Mouse (Mus musculus) cerebellum, adult 2 months (tissue): Measurements from ENCODE around the gene Nrg3. TPM values are rescaled to one million over a fixed set of nuclear protein-coding genes. Genes with fewer than 3 reads are reported as not detected.

Experiments
- DNase-seq, 2 experiments: peaks; one replicate each; pipeline ENCODE4 v3.0.0; 2021
- H3K27ac ChIP-seq: fragments of 200-500 bp; 2 replicates; pipeline ENCODE4 v1.5.1; 2012; ENCODE audit warnings: low read length, control low read depth, inconsistent platforms; ENCODE audit not compliant: insufficient read depth
- H3K27me3 ChIP-seq: fragments of 200-500 bp; 2 replicates; pipeline ENCODE4 v1.6.1; 2012; ENCODE audit warnings: inconsistent platforms, mild to moderate bottlenecking, low read length, moderate library complexity; ENCODE audit not compliant: control insufficient read depth, insufficient read depth
- H3K4me1 ChIP-seq: fragments of 200-500 bp; 2 replicates; pipeline ENCODE4 v1.6.1; 2011; ENCODE audit warnings: low read length; ENCODE audit not compliant: control insufficient read depth, insufficient read depth
- H3K4me3 ChIP-seq: fragments of 200-500 bp; replicated peaks from 2 replicates; pipeline ENCODE3; 2011; ENCODE audit warnings: mild to moderate bottlenecking, low read depth, low read length, control low read depth; ENCODE audit not compliant: insufficient read depth
- CTCF ChIP-seq: fragments of 200-500 bp; IDR thresholded peaks from 2 replicates; pipeline ENCODE4 v1.5.1; 2011; ENCODE audit warnings: low read depth, mild to moderate bottlenecking, control low read depth, low read length, moderate library complexity, borderline replicate concordance; ENCODE audit not compliant: insufficient read depth
- POLR2A ChIP-seq: fragments of 200-500 bp; IDR thresholded peaks from 2 replicates; pipeline ENCODE4 v1.6.1; 2011; ENCODE audit warnings: low read length, control low read depth, borderline replicate concordance; ENCODE audit not compliant: insufficient read depth
- WGBS: fragments of 180-500 bp; shearing (Covaris S2); methylation state at CpG from one replicate; pipeline ENCODE4 v1.1.7; 2018; 5-methylcytosine and 5-hydroxymethylcytosine counted together
- polyA plus RNA-seq: library from polyadenylated mRNA; depleted of rRNA; stranded (reverse); fragments of >200 nt; gene quantifications from 2 replicates; pipeline ENCODE4 v1.2.3, GENCODE M21; 2012

The Nrg3 gene
- polyA plus RNA-seq, 1 experiment: 14.6 TPM

DNA sequence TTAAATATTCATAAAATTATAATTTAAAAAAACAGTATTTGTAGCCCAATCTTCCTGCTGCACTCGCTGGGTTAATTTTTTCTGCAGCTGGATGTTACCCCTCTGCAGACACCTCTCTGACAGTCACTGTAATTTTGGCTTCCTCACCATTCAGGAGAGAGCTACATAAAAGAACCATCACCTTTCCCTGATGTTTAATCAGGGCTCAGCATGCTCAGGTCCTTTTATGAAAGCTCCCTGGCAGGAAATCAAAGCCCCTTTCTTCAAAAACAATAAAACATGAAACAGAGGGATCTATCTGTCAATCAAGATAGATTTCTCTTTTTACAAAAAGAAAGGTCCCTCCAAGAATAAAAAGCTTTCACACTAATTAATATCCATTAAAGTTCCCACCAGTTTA lies 51.0 kb downstream of the Nrg3 start:
- Histone ChIP-seq H3K4me1 (no peaks in the 10 kb centered on the region), H3K27me3 (no peaks in the 10 kb centered on the region), H3K4me3 (no peak overlapping the region), H3K27ac (no peak overlapping the region)
- no peak for DNase-seq
- WGBS: 40% methylated on average over 1 of the region's 1 CpGs
- TF ChIP-seq CTCF (no peak), POLR2A (no peak)

GRCm38 (mm10) chr14:39413270-39413669 lies 59.6 kb downstream of the Nrg3 start:
- TF ChIP-seq CTCF (no peak), POLR2A (no peak)
- Histone ChIP-seq H3K27me3 (no peaks in the 10 kb centered on the region), H3K27ac (no peak overlapping the region), H3K4me3 (no peak overlapping the region), H3K4me1 (no peaks in the 10 kb centered on the region)
- DNase-seq: no peak
- 33% methylated on average over 9 of the region's 9 CpGs for WGBS

- Histone ChIP-seq H3K27ac (no peak overlapping the region), H3K27me3 (no peaks in the 10 kb centered on the region), H3K4me1 (no peaks in the 10 kb centered on the region), H3K4me3 (no peak overlapping the region)
- DNase-seq: no peak
- TF ChIP-seq POLR2A (no peak), CTCF (no peak)
Observed at GRCm38 (mm10) chr14:39386845-39387244, 86.0 kb downstream of the Nrg3 start.

DNA sequence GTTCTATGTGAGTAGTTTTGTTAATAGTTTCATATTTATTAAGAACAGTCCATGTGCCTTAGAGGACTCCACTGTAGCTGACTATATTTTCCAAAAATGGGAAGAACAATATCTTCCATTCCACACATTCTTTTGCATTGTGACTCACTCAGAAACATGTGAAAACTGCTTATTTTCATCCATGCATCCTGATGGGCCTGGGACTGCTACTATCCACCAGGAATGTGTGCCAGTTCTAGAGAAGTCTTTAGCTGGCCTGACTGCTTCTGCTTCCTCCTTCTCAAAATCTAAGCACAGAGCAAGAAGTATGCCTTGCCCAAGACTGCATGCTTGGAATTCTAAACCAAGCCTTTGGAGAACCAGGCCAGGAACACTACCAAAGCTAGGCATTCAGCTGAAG lies 91.6 kb downstream of the Nrg3 start:
- H3K27ac ChIP-seq: no peak overlapping the region
- TF ChIP-seq CTCF (no peak), POLR2A (no peak)
- H3K27me3 ChIP-seq: no peaks in the 10 kb centered on the region
- DNase-seq: no peak
- H3K4me1 ChIP-seq: no peaks in the 10 kb centered on the region
- H3K4me3 ChIP-seq: no peak overlapping the region

- 94% methylated on average over 1 of the region's 1 CpGs for WGBS
- Histone ChIP-seq H3K27ac (no peak overlapping the region), H3K4me1 (no peaks in the 10 kb centered on the region), H3K4me3 (no peak overlapping the region), H3K27me3 (no peaks in the 10 kb centered on the region)
- TF ChIP-seq CTCF (no peak), POLR2A (no peak)
- no peak for DNase-seq
Observed at GRCm38 (mm10) chr14:39373220-39373619, 99.7 kb downstream of the Nrg3 start.

DNA sequence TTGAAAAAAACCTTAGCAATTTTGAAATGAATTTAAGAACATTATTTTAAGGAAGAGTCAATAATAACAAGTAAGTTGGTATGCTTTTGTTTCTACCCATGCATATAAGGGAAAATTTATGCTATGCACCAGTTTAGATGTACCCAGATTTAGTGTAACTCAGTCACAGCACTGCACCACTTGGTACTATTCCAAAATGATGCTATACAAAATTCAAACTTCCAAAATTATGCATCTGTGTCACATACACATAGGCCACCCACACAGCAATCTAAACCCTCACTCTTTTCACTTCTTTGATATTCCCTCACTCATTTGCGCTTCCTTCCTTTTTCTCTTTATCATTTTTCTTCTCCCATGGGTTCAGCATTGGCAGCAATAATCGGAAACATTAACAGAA lies 116.6 kb downstream of the Nrg3 start:
- Histone ChIP-seq H3K27ac (no peak overlapping the region), H3K27me3 (no peaks in the 10 kb centered on the region), H3K4me1 (no peaks in the 10 kb centered on the region), H3K4me3 (no peak overlapping the region)
- TF ChIP-seq POLR2A: no peak
- no peak for TF ChIP-seq CTCF
- WGBS: 94% methylated on average over 2 of the region's 2 CpGs
- no peak for DNase-seq

DNA sequence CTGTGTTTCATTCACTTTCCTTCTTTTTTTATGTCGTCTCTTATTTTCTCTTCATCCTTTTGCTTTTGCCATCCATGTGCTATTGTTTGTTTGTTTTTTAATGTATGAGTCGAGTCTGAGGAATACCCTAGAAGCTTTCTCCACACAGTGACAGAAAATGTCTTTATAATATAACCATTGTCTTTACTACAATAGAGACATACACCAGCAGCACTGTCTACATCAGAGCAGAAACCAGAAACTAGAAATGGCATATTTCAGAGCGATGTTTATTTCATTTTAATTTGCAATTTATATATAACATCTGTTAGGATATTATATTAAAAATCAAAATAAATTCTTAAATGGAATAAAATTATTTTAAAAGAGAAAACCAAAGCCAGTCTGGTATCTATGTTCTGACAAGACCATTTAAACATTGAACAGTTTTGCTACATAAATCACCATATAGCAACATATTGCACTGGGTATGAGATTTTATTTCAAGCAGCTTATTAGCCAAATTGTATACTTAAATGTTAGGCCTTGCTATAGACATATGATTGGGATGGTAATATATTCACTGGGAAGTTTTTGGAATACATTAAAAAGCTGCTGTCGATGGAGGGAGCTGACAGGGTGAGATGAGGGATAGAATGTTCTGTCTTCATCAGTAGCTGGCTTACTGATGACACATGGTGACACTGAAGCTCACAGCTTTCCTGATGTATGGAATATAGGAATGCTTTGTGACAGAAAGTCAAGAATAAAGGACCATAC lies 120.7 kb downstream of the Nrg3 start:
- WGBS: 61% methylated on average over 4 of the region's 4 CpGs
- no peak overlapping the region for H3K4me3 ChIP-seq
- no peak overlapping the region for H3K27ac ChIP-seq
- TF ChIP-seq CTCF (no peak), POLR2A (no peak)
- no peak for DNase-seq
- no peaks in the 10 kb centered on the region for H3K27me3 ChIP-seq
- no peaks in the 10 kb centered on the region for H3K4me1 ChIP-seq

DNA sequence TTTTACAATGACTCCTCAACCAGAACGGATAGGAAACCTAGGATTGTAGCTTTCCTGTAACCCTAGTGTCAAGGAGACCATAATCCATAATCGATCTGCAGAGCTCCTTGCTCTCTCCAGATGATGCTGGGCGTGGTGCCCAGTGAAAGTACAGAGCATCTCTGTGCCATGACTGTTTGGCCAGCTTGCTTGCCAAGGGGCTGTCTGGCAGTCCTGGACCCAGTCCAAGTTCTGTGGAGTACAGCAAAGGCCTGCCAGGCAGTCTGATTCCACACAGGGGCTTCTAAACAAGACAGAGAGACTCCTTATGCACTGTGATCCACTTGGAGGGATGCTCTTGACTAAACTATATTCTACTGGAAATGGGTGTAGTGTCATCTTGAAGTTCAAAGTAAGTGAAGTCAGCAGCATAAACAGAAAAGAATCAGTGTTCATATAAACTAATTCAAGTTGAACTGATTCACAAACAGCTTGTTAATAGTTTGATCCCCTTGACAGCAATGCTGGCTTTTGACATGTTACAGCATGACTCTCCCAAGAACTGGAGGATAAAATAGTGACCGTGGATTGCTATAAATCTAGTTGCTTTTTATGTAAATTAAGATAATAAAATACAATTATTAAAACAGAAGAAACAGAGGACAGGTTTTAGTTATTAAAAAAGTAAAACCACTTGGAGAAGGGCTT lies 155.3 kb downstream of the Nrg3 start:
- WGBS: 28% methylated on average over 4 of the region's 4 CpGs
- TF ChIP-seq CTCF (no peak), POLR2A (no peak)
- Histone ChIP-seq H3K4me3 (no peak overlapping the region), H3K27ac (no peak overlapping the region), H3K27me3 (no peaks in the 10 kb centered on the region), H3K4me1 (0 out of 2 replicates have a peak, but pooled peaks cover 5% of the 10 kb centered on the region)
- peak; percentile 70 to 83 for DNase-seq
